Mouse (Mus musculus): Measurements from ENCODE around the gene Kank1.

GRCm38 (mm10) chr19:25315993-25316392, 79.2 kb downstream of the Kank1 start:
- TF ChIP-seq POLR2A (IDR thresholded peaks at IDR 0.05; ENCODE audit: borderline replicate concordance, low read depth, low read length) = no peak
- TF ChIP-seq CTCF (IDR thresholded peaks at IDR 0.05; ENCODE audit: low read depth, low read length) = no peak

Data from bone marrow macrophage, adult 2 months (primary cell).